Mouse (Mus musculus): ENCODE results near the gene Gm49383.
A peak's percentile ranks its signal among the peaks of the same experiment; 100 is the strongest.

Gene Gm49383

DNA sequence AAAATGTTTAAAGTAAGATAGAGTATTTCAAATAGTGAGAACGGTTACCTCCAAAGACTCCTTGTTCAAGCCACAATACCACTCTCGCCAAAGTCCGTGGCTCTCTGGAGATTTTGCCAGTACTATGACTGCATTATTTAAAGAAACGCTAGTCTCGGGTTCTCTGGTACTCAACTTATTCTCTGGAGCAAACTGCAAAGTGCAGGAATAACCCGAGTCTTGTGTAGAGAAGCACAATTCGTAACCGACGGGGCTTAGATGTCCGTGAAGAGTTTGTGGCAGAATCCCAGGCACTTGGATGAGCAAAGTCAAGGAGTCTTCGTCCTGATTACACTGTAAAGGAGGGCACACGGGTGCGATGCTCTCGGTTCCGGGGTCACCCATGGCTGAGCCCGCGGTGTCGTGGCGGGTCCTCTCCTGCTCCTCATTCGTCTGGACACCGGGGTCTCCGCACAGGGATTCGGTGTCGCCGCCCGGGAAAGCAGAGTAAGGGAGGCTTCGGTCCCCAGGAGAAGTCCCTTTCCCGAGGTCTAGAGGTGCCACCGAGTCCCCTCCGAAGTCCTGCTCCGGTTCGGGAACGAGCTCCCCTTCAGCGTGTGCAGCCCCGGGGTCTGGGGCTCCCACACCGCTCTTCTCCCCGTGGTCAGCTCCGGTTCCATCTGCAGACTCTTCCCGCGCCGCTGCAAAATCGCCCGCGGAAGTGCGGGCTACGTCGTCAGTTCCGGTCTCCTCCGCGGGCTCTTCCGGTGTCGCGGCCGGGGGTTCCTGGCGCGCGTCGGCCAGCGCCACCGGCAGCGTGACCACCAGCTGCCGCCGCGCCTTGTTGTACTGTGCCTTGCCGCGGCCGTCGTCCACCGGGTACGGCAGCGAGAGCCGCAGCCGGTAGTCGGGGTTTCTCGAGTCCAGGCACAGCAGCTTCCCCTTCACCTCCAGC is at the start of gene Gm49383:
Gm49383 (minus strand) TSS at position 661 of the 934 bp plus-strand sequence.
- DNase-seq = peak; percentile 81 to 87

DNA sequence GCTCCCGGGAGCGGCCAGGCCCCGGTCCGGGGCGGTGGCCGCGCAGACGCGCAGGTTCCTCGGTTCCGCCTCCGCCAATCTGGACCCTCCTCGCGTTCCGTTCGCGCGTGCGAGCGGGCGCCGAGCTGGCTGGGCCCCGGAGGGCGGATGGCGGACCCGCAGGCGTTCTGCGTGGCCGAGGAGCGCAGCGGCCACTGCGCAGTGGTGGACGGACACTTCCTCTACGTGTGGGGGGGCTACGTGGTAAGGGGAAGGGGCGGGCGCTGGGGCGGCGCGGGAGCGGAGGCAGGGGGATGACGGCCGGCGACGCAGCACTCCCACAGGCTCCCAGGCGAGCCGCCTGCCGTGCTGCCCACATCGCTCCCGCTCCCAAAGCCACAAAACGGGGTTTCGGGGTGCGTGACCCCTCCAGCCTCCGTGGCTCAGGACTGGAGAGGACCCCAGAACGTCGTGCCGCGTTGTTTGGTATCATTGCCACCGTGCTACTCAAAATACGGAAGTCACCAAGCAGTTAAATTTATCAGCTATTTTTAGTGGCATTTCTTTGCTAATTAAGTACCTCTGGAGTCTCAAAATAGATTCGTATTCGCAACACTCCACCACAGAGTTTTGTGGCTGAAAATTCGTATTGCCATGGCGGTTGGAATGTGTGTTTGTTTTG is 45.0 kb upstream of the Gm49383 start:
- peak; percentile 87 to 89 for DNase-seq

DNA sequence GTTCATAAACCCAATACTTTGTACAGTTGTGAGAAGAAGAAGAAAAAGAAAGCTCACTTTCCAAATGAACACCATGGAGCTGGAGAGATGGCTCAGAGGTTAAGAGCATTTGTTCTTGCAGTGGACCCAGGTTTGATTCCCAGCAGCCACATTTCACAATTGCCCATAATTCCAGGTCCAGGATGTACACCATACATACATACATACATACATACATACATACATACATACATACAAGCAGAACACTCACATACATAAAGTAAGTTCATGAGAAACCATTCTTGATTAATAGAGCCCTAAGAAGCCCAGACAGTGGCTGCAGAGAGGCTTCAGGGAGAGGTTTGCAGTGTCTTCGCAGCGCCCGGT is 44.5 kb upstream of the Gm49383 start:
- DNase-seq = no peak

DNA sequence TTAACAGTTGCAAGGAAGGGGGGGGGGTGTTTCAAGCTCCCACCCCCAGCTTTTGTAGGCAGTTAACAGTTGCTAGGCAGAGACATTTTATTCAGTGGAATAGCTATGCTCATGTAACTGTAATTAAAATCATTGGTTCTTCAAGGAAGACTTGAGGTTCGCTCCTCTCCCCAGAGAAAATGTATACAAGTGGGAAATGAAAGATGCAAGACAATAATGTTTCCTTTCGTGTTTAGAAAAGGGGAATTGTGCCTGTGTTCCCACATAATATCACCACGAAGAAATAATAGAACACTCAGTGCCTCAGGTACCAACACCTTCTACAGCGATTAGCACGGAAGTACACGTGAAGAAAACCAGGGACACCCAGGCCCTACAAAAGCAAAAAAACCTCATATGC is 44.0 kb upstream of the Gm49383 start, which contains the start of gene Klhdc1:
Klhdc1 (plus strand) TSS at position 301 of the 400 bp plus-strand sequence.
- DNase-seq = no peak

DNA sequence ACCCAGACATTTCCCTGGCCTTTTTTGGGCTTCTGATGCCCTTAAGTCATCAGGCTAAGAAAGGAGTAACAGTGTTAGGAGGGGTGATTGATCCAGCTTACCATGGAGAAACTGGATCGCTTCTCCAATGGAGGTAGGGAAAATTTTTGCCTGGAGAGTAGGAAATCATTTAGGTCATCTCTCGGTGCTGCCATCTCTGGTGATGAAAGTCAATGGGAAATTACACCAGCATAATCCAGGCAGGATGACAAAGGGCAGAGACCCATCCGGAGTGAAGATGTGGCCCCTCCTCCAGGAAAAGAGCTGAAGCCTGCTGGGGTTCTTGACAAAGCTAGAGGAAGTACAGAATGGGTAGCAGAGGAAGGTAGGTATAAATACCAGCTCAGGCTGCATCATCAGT is 41.4 kb upstream of the Gm49383 start:
- DNase-seq = no peak

DNA sequence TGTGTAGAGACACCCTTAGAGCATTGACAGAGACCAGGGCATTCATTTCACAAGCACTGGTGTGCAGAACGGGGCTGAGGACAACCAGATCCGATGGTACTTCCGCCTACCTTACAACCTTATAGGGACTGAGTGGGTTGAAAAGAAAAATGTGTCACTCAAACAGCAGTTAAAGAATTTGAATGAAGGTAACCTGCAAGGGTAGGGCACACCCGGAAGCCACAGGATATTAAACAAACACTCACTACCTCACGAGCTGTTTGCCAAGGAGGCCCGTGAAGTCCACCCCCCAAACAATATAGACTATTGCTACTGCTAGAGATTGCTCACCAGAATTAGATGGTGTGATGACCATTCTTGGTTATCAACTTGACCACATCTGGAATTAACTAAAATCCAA is 38.9 kb upstream of the Gm49383 start:
- DNase-seq = no peak

DNA sequence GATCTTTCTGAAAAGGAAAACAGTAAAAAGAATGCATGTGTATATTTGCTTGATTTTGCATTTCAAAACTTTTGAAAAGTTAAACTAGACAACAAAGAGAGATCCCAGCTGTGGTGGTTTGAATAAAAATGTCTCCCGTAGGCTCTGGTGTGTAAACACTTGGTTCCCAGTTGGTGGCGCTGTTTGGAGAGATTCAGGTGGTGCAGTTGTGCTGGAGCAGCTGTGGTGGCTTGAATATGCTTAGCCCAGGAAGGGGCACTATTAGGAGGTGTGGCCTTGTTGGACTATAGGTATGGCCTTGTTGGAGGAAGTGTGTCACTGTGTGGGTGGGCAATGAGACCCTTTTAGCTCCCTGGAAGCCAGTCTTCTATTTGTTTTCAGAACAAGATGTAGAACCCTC is 32.3 kb upstream of the Gm49383 start:
- DNase-seq = no peak

DNA sequence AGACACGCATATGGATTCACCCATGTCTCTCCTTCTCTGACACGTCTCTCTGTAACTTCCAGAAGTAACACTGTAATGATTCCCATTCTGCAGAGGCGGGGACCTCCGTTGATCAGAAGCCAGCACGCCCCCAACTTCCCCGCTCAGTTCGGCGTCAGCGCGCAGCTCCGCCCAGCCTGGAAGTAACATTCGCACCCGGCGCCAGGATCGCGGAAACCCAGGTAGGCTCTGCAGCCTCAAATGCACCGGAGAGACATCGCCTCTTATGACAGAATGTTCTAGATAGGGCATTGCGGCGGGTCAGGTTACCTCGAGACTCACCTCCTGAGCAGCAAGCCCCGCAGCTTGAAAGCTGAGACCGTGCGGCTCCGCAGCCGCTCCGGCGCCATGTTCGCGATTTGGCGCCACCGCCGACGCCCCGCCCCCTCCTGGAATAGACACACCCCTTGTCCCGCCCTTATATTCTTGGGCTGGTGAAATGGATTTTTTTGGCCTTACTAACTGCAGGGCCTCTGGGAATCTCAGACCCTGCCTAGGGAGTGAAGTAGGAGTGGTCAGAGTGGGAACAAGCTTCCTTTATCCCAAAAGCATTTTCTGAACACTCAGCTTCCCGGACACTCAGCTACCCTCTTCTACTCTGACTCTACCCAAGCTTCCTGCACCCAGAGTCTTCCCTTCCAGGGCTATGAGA is 31.0 kb upstream of the Gm49383 start, which contains the start of gene Pole2:
Pole2 (minus strand) TSS at position 420 of the 691 bp plus-strand sequence.
- DNase-seq = peak; percentile 87 to 92

DNA sequence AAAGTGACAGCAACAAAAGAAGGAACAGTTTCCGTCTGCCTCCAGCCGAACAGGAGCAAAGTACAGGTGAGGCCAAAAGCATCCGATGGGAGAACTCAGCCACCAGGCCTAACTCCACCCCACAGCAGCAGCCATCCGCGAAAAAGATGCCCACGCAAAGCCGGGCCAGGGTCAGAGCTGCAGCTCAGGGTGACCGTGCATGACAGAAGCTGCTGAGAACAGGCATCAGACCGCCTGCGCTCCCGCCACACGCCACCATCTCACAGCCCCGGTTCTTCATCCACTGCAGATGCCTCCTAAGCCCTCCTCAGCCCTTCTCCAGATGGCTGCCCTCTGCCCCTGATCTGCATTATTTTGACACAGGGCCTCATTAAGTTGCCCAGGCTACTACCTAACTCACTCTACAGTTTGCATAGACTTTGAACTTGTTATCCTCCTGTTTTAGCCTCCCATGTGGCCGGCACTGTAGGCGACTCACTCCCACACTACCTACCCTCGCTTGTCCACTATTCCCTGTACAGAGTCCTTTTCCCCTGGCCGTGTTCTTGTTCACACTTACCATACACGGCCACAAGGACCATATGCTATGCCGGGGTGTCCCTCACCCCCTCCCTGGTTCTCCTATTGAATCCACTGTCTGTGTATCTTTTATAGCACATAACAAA is 23.8 kb upstream of the Gm49383 start:
- DNase-seq = no peak

DNA sequence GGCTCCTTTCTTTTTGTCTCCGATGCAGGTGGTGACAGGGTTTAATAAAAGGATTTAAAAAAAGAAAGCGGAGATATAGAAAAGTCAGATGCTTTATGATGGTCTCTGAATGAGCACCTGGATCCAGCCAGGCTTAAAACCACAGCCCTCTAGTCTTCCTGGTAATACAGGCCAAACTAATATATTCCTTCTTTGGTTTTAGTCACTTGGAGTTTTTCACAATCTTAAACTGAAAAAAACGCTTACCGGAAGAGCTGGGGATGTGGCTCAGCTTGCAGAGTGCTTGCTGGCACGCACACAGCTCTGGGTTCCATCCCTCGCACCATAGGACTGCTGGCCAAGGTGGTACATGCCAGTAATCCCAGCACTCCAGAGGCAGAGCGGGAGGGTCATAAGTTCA is 19.7 kb upstream of the Gm49383 start:
- no peak for DNase-seq

DNA sequence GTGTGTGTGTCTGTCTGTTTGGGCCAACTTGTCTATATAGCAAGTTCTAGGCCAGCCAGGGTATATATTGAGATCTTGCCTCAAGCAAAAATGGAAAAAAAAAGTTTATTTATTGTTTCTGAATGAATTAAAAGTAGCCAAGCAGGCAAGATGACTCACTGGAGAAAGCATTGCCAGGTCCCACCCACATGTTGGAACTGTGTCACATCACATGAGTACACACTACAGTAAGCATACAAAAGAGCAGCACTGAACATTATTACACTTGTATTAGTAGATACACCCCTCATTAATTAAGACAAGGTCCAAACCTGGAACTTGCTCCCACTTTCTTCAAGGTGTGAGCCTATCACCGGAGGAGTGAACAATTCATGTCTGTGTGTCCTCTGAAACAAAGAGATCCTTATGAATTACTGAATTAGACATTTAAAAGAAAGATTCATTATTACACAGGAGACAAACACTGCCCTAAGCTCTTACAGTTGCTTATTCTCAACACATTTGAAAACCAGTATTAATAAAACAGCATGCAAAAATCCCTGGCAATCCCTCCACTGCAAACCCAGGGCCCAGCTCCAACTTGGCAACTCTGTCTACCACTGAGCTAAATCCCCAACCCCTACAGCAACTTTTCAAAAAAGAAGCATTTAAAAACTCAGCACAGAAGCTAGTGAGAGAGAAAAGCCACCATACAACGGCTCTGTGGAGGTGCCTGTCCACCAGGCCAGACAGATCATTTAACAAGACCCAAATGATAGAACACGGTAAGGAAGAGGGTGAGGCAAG is 18.3 kb upstream of the Gm49383 start:
- no peak for DNase-seq

DNA sequence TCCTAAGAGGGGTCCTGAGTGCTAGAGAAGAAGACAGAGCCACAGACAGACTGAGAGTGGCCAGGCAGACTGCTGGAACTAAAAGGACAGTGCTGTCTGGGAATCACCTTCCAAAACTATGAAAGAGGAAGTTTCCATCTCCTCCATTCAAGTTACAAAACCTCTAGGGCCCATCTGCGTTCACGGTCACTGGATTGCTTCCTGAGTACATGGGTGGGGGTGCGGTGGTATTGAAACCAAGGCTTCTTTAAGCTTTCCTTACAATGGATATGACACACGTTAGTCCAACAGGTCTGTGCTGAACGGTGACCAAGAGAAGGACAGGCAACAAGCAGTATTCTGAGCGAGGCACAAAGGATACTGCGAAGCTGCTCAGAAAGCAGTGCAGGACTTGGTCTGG is 17.5 kb upstream of the Gm49383 start:
- no peak for DNase-seq

DNA sequence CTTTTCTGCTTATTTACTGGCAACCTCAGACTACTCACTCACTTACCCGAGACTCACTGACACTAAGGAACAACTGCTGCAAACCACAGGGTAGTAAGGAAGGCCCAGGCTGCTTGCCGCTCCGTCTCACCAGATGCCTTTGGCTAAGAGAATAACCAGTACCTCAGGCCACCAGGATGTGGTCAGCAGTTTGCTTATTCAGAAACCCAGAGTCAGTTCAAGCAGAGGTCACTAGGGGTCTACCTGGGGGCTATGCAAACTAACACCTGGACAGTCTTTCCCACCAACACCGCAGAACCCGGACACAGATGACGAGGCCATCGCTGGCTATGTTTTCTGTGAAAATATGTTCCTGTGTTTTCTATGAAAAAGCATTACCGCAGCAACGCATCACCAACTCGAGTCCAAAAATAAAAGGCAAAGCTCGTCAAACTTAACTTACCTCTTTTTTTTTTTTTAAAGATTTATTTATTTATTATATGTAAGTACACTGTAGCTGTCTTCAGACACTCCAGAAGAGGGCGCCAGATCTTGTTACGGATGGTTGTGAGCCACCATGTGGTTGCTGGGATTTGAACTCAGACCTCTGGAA is 16.4 kb upstream of the Gm49383 start:
- no peak for DNase-seq

DNA sequence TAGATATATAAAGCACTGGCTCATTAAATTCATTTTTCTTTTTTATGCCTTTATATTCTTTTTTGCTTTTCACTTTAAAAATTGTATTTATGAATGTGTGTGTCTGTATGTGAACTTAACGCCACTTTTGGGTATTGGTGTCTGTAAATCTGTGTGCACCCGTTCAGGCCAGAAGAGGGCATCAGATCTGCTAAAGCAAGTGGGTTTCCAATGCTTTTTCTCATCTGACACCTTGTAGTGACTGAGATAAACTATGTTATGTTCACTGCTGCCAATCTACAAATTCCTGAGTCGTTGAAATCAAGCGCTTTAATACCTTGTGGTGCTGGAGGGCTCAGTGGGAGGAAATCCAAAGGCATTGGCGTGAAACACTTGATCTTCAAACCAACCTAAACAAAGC is 14.2 kb upstream of the Gm49383 start:
- DNase-seq = peak in 1 of 2 experiments; percentile 18

DNA sequence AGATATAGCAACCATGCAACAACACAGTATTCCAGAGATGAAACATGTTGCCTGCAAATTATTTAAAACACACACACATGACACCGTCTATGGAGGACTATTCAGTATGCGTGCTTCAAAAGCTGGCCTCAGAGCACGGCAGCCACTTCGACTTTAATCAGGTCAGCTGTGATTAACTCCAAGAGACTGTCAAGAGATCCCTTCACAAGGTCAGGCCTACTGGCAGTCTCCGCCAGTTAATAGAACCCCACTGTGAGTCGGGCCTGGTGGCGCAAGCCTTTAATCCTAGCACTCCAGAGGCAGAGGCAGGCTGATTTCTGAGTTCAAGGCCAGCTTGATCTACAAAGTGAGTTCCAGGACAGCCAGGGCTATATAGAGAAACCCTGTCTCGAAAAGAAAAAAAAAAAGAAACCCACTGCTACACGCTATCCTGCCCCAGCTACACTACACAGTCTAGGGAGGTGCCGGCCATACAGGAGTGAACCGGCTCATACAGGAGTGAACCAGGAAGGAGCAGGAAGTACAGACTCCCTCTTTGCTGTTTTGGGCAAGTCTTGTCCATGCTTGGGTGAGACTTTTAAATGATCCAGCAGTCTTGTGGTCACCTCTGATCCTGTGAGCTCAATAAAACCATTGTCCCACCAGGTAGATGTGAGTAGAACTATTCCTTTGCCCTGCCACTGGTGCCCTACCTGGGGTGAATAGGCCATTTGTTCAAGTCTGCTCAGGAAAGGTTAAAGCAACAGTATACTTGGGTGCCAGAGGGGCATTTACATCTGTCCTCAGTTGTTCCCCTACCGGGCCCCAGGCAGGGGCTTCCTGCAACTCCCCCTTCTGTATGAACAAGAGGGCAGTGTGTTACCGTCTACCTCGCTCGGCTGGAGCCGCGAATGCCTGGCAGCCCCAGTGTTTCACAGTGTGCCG is 13.4 kb upstream of the Gm49383 start:
- no peak for DNase-seq

DNA sequence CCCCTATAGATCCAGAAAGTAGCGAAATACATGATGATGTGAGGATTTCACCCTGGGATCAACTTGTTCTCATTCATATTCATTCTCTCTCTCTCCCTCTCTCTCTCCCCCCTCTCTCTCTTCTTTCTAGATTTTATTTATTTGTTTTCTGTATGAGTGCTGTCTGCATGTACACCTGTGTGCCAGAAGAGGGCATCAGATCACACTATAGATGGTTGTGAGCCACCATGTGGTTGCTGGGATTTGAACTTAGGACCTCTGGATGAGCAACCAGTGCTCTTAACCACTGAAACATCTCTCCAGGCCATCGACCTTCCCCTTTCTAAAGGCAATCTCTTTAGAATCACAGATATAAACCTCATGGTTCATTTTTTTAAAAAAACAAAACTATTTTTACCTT is 11.6 kb upstream of the Gm49383 start:
- no peak for DNase-seq

DNA sequence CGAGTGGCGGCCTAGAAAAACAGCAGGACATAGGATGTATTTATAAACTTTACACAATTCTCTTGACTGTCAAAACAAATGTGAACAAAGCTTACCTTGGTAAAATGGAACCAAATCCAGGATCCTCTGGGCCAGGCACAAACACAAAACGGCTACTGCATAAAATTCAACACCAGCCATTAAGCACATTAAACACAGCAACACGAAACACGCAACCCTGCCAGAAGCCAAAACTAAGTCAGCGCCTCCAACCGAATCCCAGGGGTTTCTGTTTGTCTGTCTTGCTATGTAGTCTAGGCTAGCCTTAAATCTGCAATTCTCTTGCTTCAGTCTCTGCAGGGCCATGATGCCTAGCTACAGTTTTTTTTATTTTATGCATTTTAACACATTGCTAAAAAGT is 11.0 kb upstream of the Gm49383 start:
- no peak for DNase-seq

DNA sequence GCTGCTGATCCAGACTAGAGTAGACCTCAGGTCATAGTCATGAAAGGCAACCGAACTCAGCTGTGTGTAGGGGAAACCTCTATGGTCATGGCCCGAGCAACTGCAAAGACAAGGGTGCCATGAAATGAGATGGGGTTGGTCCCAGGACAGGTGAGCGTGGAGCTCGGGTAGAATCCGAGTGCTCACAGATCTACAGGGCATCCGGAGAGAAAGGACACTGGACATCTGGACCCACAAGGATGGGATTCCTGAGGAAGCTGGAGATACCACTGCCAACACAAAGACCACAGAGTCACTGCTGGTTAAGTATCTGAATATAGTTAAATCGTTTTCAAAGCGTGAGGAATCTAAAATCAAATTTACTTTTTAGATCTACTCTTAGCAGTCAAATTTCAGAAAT is 10.5 kb upstream of the Gm49383 start:
- no peak for DNase-seq

DNA sequence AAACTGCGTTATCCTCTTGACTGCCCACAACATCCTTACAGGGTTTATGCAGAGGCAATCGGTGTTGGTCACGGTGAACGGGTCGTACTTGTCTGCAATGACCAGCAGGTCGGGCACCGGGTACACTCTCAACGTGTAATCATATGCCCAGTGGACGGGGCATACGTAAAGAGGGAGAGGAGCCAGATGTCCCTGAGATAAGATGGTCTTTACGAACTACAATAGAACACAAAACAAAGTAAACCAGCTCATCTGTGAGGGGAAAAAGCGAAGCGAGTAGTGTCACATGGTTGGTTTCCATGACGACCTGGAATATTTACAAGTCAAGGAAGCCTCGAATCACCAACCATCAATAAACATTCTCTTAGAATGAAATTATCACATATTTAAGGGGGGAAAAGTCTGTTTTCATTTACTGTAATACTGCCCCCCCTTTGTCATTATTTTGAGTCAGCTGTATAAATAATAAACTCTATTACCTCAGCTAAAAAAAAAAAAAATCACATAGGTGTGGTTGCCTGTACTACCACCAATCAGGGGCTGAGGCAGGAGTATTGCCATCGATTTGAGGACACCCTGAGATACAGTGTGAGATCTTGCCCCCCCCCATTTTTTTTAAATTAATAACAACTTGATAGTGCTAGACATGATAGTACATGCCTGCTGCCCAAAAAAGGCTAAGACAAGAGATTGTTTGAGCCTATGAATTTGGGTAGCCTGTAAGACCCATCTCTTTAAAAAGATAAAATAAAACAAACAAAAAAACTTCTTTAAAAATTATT is 7.3 kb upstream of the Gm49383 start, which contains the start of gene Gm49384:
Gm49384 (minus strand) TSS at position 216 of the 782 bp plus-strand sequence.
- DNase-seq = no peak

DNA sequence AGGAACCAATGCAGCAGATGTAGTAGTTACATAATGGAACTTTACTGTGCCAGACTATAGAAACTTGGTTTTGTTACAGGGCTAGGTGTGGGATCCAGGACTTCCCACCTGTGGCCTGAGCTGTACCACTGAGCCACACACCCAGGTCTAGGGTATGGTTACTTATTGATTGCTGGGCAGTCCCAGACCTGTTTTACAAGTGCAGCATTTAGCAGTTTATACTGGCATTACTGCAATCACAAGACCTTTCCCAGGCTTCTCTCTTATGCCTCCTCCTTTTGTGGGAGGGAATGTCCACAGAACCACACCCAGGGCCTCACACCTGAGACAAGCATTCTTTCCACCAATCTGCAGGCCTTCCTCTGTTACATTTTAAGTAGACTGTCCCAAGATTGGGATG is 2.1 kb upstream of the Gm49383 start:
- no peak for DNase-seq
